Mouse (Mus musculus) NIH3T3 (cell line): Measurements from ENCODE around the gene Mageb18.
"Not testable (repeated sequence)": the region's sequence is repeated elsewhere in the genome, so short reads cannot be mapped to it uniquely, and the experiment has no call there.

Experiments used
- DNase-seq: peaks from one replicate; pipeline ENCODE4 v3.0.0-alpha.2; 2012; ENCODE audit warnings: low read depth

The Mageb18 gene

DNA sequence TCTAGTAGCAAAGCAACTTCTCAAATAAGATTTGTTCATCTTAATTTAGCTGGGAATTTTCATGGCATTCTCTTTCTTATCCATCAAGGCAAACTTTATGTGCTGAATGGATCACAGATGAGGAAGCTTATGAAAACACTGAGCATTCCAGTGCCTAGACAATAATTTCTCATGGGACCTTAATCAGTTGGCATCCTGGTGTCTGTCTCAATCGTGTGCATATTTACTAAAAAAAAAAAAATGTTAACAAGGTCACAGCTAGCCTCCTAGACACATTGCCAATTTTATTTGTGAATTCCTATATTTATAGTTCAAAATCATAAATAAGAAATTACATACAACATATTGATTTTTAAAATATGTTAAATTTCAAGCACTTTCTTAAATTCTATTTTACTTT is at the start of gene Mageb18:
TSS of gene Mageb18 (minus strand) at position 101 of the 400 bp plus-strand sequence.
- DNase-seq = no peak

DNA sequence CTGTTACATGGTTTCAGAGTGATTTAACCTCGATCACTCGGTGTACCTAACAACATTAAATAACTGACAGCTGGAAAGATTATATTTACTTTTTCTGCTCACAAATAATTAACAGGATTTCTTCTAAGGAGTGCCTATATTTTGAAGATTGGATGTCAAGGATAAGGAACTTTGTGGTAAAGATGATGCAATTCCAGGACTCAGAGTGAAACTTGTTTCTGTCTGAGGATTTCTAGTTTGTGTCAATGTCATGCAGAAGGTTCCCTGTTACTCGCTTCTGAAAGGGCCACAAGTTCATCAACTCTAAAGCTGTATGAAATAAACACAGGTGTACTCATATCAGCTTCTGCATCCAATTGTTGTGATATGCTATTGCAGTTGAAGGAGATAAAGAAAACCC is 13.4 kb upstream of the Mageb18 start:
- DNase-seq = no peak

DNA sequence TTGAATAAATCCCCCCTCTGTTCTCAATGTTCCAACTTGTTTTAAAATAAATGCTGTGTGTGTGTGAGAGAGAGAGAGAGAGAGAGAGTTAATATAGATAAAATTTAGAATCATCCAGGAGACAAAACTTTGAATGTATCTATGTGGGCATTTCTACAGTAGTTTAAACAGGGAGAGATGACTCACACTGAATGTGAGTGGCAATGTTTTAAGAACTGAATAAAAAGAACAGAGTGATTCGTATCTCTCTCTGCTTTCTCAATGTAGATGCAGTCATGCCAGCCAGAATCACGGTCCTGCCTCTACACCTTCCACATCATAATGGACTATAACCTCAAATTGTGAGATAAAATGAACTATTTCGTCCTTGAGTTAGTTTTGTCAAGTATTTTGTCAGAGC is 11.1 kb upstream of the Mageb18 start:
- no peak for DNase-seq

DNA sequence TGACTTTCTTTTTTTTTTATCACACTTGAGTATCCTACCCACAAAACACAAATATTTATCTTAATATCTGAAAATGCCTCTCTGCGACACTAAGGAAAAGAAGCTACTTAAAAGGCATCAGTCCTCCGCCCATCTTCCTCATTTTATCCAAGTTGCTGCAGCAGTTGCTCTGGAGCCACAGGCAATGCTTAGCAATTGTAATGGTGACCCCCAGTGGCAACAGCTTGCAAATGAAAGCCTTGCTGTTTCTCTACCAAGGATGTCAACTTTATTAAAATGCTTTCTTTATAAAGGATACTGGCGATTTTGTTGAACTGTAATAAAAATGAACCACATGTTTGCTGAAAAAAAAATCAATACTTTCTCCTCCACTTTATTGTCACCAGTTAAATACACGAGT is 2.0 kb downstream of the Mageb18 start:
- DNase-seq = peak; percentile 7

DNA sequence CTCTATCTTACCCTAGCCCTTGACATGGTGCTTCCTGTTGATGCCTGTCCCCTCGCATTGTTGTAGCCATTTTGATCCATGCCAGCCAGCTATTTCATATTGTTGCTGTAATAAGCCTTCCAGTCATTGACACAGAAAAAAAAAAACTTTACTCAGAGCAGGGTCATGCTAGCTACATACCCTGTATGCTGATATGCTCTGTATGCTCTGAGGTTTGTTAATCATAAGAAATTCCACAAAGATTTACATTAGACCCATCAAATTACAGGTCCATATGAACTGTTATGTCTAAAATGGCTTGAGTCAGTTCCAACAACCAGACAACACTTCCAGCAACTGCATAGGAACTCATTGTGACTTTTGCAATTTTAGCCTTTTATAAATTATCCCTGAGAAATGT is 71.5 kb downstream of the Mageb18 start:
- no peak for DNase-seq

DNA sequence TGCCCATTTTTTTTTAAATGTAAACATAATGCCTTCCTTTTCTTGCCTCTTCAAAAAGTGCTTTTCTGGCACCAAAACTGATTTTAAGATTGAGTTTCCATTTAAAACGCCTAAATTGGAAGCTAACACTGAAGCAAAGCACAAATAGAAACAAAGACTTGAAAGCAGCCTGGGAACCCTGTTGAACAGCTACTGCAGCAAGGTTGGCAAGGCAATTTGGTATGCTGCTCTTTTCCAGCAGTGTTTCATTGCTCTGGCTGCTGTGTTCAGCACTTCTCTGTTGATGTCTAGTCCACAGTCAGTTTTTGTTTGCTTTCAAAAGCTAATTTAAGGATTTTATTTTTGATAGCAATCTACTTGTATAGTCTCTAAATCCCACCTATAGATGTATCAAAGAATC is 101.1 kb downstream of the Mageb18 start:
- DNase-seq = no peak

DNA sequence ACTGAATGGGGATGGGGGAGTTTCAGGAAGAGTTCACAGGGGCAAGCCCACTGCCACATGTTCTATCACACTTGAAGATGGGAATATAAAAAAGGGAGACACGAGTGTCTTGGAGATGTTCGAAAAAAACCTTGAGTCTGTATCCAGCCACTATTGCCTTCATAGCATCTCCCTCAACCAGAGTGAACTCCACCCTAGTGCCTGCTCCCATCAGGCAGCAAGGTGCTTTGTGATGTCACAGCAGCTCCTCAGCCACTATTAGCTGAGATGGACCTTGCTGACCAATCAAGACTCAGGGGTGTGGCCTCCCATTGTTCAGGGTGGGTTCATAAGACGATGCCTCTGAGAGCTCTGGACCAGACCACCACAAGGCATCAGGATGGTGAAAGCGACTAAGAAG is 109.7 kb downstream of the Mageb18 start, which contains the start of gene Gm5941:
TSS of gene Gm5941 (plus strand) at position 301 of the 400 bp plus-strand sequence.
- DNase-seq = not testable (repeated sequence)

DNA sequence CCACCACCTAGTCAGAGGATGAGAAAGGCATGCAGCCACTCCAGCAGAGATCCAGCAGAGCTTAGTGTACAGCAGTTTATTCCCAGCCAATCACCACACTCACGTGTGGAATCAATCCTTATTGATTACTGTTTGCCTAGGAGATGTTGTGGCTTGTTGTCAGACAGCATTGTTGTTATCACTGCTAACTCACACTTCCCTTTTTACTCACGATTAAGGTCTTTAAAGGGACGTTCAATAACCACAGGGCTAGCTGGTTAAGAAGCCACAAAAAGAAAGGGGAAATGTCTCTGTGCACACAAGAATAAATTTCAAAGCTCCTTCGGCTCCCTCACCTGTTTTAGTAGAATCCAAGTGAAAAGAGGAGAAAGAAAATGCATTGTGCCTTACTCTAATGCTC is 134.6 kb downstream of the Mageb18 start:
- no peak for DNase-seq

DNA sequence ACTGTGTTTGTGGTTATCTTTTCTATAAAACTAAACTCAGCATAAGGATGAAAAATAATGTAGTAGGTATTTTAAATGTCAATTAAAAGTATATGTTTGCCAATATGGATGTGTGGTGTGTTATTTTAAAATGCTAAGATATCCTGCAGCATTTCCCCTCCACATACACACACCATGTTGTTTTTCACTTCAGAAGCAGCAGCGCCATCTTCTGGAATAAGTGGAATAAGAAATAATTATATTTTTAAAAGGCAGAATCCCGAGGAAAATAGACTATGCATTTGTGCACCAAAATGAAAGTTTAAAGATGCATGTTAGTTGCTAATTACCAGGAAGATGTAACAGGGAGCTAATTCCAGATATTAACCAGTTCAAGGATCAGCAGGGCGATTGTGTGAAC is 138.9 kb downstream of the Mageb18 start:
- no peak for DNase-seq

DNA sequence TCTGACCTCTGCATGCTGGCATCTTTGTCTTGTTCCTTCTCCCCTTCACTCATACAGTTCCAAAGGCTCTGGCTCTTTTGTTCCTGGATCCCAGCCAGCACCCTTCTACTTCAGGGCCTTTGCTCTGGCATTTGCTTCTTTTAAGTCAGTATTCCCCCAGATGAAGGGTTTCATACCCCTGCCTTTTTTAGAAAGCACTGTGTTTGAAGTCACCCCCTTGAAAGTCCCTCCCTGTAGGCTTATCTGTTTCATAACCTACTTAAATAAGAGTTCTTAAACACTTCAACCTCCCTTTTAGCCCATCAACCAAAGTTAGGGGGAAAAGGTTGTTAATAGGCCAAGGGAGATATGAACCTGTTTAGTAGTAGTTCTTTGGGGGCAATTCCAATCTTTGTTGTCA is 212.0 kb downstream of the Mageb18 start:
- no peak for DNase-seq

DNA sequence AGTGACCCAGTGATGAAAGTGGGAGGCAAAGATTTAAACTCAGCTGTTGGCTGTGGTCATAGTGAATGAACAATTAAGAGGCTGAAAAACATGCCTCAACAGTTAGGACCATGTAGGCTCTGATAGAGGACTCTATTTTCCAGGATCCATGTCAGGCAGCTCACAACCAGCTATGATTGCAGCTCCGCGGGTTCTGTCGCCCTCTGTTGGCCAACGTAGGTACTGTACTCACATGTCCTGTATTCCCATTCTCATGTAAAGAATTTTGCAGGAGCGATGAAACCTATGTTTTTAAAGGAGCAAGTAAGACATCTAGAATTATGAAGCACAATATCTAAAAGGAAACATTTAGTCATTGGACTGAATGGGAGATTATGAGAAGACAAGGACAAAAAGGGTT is 256.4 kb downstream of the Mageb18 start:
- peak; percentile 54 for DNase-seq

DNA sequence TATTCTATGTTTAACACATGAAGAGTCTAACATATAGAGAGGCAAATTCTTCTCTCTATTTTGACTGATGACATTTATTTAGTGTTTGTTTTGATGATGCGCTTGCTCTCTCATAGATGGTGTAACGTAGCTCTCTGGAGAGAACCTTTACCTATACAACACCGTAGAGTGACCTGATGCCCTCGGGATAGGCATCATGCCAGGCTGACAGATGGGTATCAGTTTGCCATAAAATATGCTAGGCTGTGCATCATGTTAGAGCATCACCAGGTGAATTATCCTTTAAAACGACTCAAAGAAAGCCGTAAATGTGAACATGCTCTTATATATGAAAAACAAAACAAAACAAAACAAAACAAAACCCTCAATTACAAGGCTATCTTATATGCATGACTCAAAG is 258.5 kb downstream of the Mageb18 start:
- DNase-seq = no peak

DNA sequence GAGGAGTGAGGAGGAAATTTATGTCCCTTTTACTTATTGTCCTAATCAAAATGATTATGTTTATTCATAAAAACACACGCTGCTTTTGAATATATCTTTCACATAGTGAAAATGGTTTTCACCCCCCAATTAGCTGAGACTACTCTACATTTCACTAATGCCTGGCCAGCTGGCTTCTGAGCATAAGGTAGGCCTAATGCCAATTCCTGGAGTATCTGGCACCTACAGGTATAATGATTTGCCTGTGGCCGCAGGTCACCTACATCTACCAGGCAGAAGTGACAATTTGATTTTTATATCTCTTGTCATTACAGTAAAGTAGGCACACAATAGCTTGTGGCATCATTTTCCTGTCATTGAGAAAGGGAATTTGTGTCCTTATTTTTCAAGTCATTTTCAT is 259.8 kb downstream of the Mageb18 start:
- no peak for DNase-seq

DNA sequence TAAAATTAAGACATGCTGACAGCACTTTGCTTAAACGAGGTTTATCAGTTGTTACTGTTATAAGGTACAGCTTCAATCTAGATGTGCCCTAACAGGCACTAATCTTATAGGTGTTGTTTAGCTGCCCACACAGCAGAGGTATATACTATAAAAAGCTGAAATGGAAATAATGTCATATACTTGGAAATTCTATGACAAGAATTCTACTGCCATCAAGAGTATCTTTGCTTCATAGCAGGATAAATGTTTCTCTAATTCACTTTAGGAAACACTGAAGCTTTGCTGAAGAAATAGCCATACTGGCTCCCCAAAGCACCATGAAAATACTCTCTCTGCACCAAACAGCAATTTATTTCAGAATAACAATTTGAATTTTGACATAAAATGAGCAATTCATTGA is 265.9 kb downstream of the Mageb18 start:
- no peak for DNase-seq

DNA sequence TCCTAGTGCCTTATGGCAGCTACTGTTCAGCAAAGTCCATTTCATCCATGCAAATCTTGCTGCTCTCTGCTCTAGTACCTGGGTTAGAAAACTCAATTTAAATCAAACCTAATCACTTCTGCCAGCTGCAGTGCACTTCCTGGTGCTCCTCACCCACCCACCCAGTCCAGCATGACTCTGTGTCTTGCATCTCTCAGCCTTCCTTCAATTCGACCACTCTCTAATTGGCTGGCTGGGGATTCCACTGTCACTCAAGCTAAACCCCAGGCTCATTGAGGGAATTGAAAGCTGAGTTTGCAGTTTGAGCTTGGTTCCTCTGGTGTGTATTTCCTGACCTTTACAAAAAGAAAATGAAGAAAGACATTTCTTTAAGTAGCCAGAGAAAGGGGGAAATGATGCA is 275.8 kb downstream of the Mageb18 start:
- no peak for DNase-seq

DNA sequence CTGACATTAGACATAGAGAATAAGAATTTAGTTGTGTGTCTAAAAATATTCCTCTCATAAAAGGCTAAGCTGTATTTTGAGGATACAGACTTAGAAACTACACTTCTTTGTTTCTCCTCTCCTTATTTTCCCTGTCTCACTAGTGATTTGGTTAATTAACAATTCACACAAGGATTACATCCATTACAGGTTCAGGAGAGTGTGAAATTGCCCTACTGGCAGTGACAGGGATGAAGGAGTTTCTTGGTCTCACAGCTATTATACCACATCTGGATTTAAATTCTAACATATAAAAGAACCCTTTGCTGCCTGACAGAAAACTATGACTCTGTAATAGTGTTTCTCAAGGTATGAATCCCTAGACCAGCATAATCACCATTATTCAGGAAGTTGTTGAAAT is 318.8 kb downstream of the Mageb18 start:
- DNase-seq = no peak
